Mouse (Mus musculus): ENCODE data around the gene 9330182L06Rik. TPM values are rescaled to one million over a fixed set of nuclear protein-coding genes. Genes with fewer than 3 reads are reported as not detected.

9330182L06Rik gene
- polyA plus RNA-seq, 1 experiment from 2014 or later = 6.3 TPM

- no peaks in the 10 kb centered on the region for H3K27me3 ChIP-seq
- H3K27ac ChIP-seq = peak overlapping the region; percentile 61
- WGBS = 42% methylated on average over 8 of the region's 8 CpGs
- no peak overlapping the region for H3K4me3 ChIP-seq (replicated peaks)
- H3K9me3 ChIP-seq = no peaks in the 10 kb centered on the region
- peaks cover 16% of the 10 kb centered on the region for H3K4me1 ChIP-seq
- no peaks in the 10 kb centered on the region for H3K36me3 ChIP-seq (replicated peaks)
- no peak overlapping the region for H3K9ac ChIP-seq
- H3K4me2 ChIP-seq = peak overlapping the region; percentile 8; the same call in 1 of the 2 replicates
- ATAC-seq (ENCODE audit: low FRiP score) = peak; percentile 78
These were observed 73.7 kb downstream of the 9330182L06Rik start for GRCm38 (mm10) chr5:9339511-9340173.

DNA sequence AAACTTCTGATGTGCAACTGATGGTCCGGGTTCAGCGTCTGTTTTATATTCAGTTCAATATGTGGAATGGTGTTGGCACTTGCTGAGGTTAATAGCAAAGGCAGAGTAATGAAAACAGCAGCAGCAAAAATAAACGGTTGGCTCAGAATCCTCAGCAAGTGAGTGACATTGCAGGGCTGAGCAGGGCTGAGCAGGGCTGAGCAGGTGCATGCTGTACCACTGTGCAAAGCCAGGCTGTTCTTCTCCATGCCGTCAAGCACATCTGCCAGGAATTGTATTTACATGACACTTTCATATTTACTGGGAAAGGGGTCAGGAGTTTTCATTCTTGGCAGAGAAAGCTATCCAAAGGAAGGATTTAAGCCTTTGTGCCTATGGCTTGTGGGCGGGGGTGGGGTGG, 78.7 kb downstream of the 9330182L06Rik start:
- Histone ChIP-seq H3K9me3 (no peaks in the 10 kb centered on the region), H3K27me3 (no peaks in the 10 kb centered on the region), H3K9ac (no peak overlapping the region), H3K4me2 (no peak overlapping the region), H3K36me3 (replicated peaks) (no peaks in the 10 kb centered on the region), H3K27ac (peak overlapping the region; percentile 61), H3K4me3 (replicated peaks) (no peak overlapping the region), H3K4me1 (peaks cover 21% of the 10 kb centered on the region)
- ATAC-seq (ENCODE audit: low FRiP score) = peak; percentile 85
- WGBS = 54% methylated on average over 5 of the region's 5 CpGs

- no peaks in the 10 kb centered on the region for H3K27me3 ChIP-seq
- H3K9me3 ChIP-seq = no peaks in the 10 kb centered on the region
- H3K4me2 ChIP-seq = no peak overlapping the region
- no peaks in the 10 kb centered on the region for H3K36me3 ChIP-seq (replicated peaks)
- peak; percentile 70 for ATAC-seq (ENCODE audit: low FRiP score)
- H3K4me1 ChIP-seq = peaks cover 21% of the 10 kb centered on the region
- H3K27ac ChIP-seq = peak overlapping the region; percentile 61
- no peak overlapping the region for H3K4me3 ChIP-seq (replicated peaks)
- H3K9ac ChIP-seq = no peak overlapping the region
- 77% methylated on average over 10 of the region's 10 CpGs for WGBS
These were observed 79.2 kb downstream of the 9330182L06Rik start for GRCm38 (mm10) chr5:9345038-9345617.

- no peak overlapping the region for H3K4me2 ChIP-seq
- H3K4me1 ChIP-seq = peaks cover 21% of the 10 kb centered on the region
- ATAC-seq (ENCODE audit: low FRiP score) = no peak
- no peak overlapping the region for H3K9ac ChIP-seq
- H3K36me3 ChIP-seq (replicated peaks) = no peaks in the 10 kb centered on the region
- no peaks in the 10 kb centered on the region for H3K27me3 ChIP-seq
- H3K27ac ChIP-seq = 0 out of 2 replicates have a peak overlapping the region, but pooled peaks have one; percentile 61
- no peak overlapping the region for H3K4me3 ChIP-seq (replicated peaks)
- 91% methylated on average over 3 of the region's 3 CpGs for whole genome bisulfite sequencing
- no peaks in the 10 kb centered on the region for H3K9me3 ChIP-seq
These were observed 79.7 kb downstream of the 9330182L06Rik start for GRCm38 (mm10) chr5:9345625-9346024.

- Histone ChIP-seq H3K27ac (0 out of 2 replicates have a peak overlapping the region, but pooled peaks have one; percentile 19), H3K4me2 (no peak overlapping the region), H3K9ac (no peak overlapping the region), H3K36me3 (replicated peaks) (no peaks in the 10 kb centered on the region), H3K27me3 (no peaks in the 10 kb centered on the region), H3K9me3 (no peaks in the 10 kb centered on the region), H3K4me1 (peaks cover 21% of the 10 kb centered on the region), H3K4me3 (replicated peaks) (no peak overlapping the region)
- WGBS = 61% methylated on average over 4 of the region's 4 CpGs
- no peak for ATAC-seq (ENCODE audit: low FRiP score)
These were observed 80.6 kb downstream of the 9330182L06Rik start for GRCm38 (mm10) chr5:9346510-9346909.

- Histone ChIP-seq H3K27ac (no peak overlapping the region), H3K27me3 (no peaks in the 10 kb centered on the region), H3K9me3 (no peaks in the 10 kb centered on the region), H3K4me1 (0 out of 2 replicates have a peak, but pooled peaks cover under 1% of the 10 kb centered on the region), H3K36me3 (replicated peaks) (no peaks in the 10 kb centered on the region), H3K4me3 (replicated peaks) (no peak overlapping the region), H3K4me2 (no peak overlapping the region), H3K9ac (no peak overlapping the region)
- 87% methylated on average over 5 of the region's 5 CpGs for WGBS
- no peak for ATAC-seq (ENCODE audit: low FRiP score)
These were observed 86.2 kb downstream of the 9330182L06Rik start for GRCm38 (mm10) chr5:9352163-9352562.

GRCm38 (mm10) chr5:9352646-9353045, 86.7 kb downstream of the 9330182L06Rik start:
- Histone ChIP-seq H3K36me3 (replicated peaks) (no peaks in the 10 kb centered on the region), H3K9me3 (no peaks in the 10 kb centered on the region), H3K4me2 (no peak overlapping the region), H3K4me1 (peaks cover under 1% of the 10 kb centered on the region; the same call in 1 of the 2 replicates), H3K27me3 (no peaks in the 10 kb centered on the region), H3K27ac (no peak overlapping the region), H3K9ac (no peak overlapping the region), H3K4me3 (replicated peaks) (no peak overlapping the region)
- 12% methylated on average over 1 of the region's 1 CpGs for WGBS
- ATAC-seq (ENCODE audit: low FRiP score) = no peak

DNA sequence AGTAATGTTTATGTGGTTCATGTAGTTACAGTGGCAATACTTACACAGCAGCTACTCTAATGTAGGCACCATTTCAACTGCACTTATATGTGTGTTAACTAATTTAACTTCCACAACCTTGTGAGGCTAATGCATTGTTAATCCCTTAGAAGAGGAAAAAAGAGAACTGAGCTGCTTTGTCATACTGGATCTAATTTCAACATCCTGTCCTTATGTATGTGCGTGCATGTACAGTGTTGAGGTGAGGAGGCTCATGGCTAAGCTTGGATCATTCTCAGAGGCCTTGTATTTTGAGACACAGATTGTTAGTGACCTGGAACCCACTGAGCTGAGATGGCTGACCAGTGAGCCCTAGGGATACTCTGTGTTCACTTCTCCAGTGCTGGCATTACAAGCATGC, 88.3 kb downstream of the 9330182L06Rik start:
- Histone ChIP-seq H3K4me2 (no peak overlapping the region), H3K9me3 (no peaks in the 10 kb centered on the region), H3K27ac (no peak overlapping the region), H3K27me3 (no peaks in the 10 kb centered on the region), H3K4me3 (replicated peaks) (no peak overlapping the region), H3K4me1 (peaks cover 9% of the 10 kb centered on the region), H3K9ac (no peak overlapping the region), H3K36me3 (replicated peaks) (no peaks in the 10 kb centered on the region)
- 93% methylated on average over 1 of the region's 1 CpGs for WGBS
- ATAC-seq (ENCODE audit: low FRiP score) = no peak

- 37% methylated on average over 2 of the region's 2 CpGs for WGBS
- Histone ChIP-seq H3K9ac (no peak overlapping the region), H3K4me2 (no peak overlapping the region), H3K27ac (no peak overlapping the region), H3K9me3 (no peaks in the 10 kb centered on the region), H3K4me3 (replicated peaks) (no peak overlapping the region), H3K36me3 (replicated peaks) (no peaks in the 10 kb centered on the region), H3K27me3 (no peaks in the 10 kb centered on the region), H3K4me1 (peaks cover 9% of the 10 kb centered on the region)
- ATAC-seq (ENCODE audit: low FRiP score) = peak; percentile 69
These were observed 92.2 kb downstream of the 9330182L06Rik start for GRCm38 (mm10) chr5:9358076-9358475.

- Histone ChIP-seq H3K4me1 (peaks cover 9% of the 10 kb centered on the region), H3K27ac (no peak overlapping the region), H3K4me2 (no peak overlapping the region), H3K27me3 (no peaks in the 10 kb centered on the region), H3K9ac (no peak overlapping the region), H3K36me3 (replicated peaks) (no peaks in the 10 kb centered on the region), H3K4me3 (replicated peaks) (no peak overlapping the region), H3K9me3 (no peaks in the 10 kb centered on the region)
- 83% methylated on average over 7 of the region's 7 CpGs for WGBS
- no peak for ATAC-seq (ENCODE audit: low FRiP score)
These were observed 96.2 kb downstream of the 9330182L06Rik start for GRCm38 (mm10) chr5:9361982-9362661.

DNA sequence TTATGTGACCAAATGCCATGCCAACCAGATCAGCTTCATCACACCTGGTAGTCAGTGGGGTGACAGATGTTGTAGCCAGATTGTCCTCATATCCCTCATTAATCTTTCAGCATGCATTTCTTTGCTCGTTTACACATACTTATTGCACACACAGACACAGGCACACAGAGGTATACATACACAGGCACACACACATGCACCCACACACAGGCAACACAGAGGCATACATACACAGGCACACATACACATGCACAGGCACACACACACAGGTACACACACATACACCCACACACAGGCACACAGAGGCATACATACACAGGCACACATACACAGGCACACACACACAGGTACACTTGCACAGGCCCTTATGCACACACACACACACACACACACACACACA, 99.0 kb downstream of the 9330182L06Rik start:
- no peak overlapping the region for H3K4me2 ChIP-seq
- H3K9me3 ChIP-seq = no peaks in the 10 kb centered on the region
- H3K27me3 ChIP-seq = no peaks in the 10 kb centered on the region
- H3K4me1 ChIP-seq = no peaks in the 10 kb centered on the region
- no peak overlapping the region for H3K9ac ChIP-seq
- no peak overlapping the region for H3K4me3 ChIP-seq (replicated peaks)
- 72% methylated on average over 1 of the region's 1 CpGs for WGBS
- no peak overlapping the region for H3K27ac ChIP-seq
- no peaks in the 10 kb centered on the region for H3K36me3 ChIP-seq (replicated peaks)
- no peak for ATAC-seq (ENCODE audit: low FRiP score)

DNA sequence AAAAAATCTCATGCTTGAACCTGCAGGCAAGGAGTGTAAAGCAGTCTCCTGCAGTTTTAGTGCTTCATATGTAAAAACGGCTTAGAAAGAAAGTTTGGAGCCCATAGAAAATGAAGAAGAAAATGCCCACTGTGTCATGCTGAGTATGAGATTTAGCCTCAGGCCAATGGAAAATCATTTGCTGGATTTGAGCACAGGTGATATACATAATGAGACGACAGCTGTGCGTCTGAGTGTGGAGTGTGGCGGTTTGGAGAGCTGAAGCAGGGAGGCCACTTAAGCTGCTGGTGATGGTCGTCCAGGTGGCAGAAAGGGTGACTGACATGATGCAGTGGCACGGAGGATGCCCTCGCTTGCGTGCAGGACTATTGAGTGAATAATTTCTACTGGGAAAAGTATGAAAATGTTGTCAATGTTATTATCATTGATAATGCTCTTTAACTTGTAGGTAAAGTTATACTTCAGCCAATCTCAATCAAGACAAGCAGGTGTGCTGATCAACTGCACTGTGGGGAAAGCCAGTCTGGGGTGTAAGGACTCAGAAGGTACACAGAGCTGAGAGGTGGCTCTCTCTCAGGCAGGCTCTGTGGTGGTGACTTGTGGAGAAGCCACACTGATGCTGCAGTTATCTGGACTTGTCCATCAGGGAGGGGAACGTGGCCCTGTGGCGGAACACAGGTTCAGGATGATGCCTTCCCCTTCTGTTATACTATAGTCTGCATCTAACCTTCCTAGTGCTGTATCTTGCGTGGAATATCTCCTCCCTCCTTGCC, 102.2 kb downstream of the 9330182L06Rik start:
- H3K4me2 ChIP-seq = no peak overlapping the region
- 61% methylated on average over 11 of the region's 11 CpGs for WGBS
- no peaks in the 10 kb centered on the region for H3K4me1 ChIP-seq

More for the DNA sequence above, 102.2 kb downstream of the 9330182L06Rik start:
- H3K9ac ChIP-seq = no peak overlapping the region
- H3K27me3 ChIP-seq = no peaks in the 10 kb centered on the region
- H3K27ac ChIP-seq = no peak overlapping the region
- H3K36me3 ChIP-seq (replicated peaks) = no peaks in the 10 kb centered on the region
- no peak for ATAC-seq (ENCODE audit: low FRiP score)
- no peaks in the 10 kb centered on the region for H3K9me3 ChIP-seq
- H3K4me3 ChIP-seq (replicated peaks) = no peak overlapping the region
